ENCODE assay signal across 23 mouse cellular contexts in genomic region chr16:92705564-92706458, GRCm38 (mm10).
DNase-seq lines count a peak whose midpoint lies in the region; ATAC-seq lines count a peak whose summit lies in the region.
"Had no signal": no experiment of that assay in that cellular context is flagged by ENCODE, and none has a peak within 500 bp of the region (broad histone marks: within the 10 kb centered on the region; RNA-seq: fewer than 3 reads in every experiment).

No protein-coding gene starts in this region.

- peak; percentile 41 for DNase-seq in kidney, postnatal 10 days
- peak; percentile 16 for DNase-seq in right cerebral cortex, postnatal 4 days
- DNase-seq in right cerebral cortex, adult 2 months (ENCODE audit: low spot score in 2 of 2) = no peak
- no peak for DNase-seq in spleen, postnatal 14 days (ENCODE audit: low spot score in 2 of 2)
- DNase-seq in heart, adult 8-10 months (ENCODE audit: low spot score) = no peak
- DNase-seq in left cerebral cortex, adult 9 months (ENCODE audit: low spot score in 2 of 2) = no peak
- DNase-seq: gastrocnemius, postnatal 25 days; heart, adult 2 months; kidney, adult 2 months; layer of hippocampus, adult 9-11 months; liver, postnatal 0 days; right cerebral cortex, adult 18-20 months; thymus, adult 2 months had no signal

- H3K4me1 ChIP-seq in kidney, embryonic 14.5 days (ENCODE audit: control insufficient read depth, insufficient read depth, low read length) = no peaks in the 10 kb centered on the region; the same call in 1 of the 2 replicates
- peaks cover 26% of the 10 kb centered on the region for H3K4me1 ChIP-seq in embryonic facial prominence, embryonic 15.5 days
- H3K4me1 ChIP-seq: forebrain, embryonic 13.5 days; heart, embryonic 15.5 days; midbrain, embryonic 12.5 days had no signal

- H3K9ac ChIP-seq in kidney, embryonic 14.5 days (ENCODE audit: low read depth, low read length) = no peak overlapping the region
- no peak overlapping the region for H3K9ac ChIP-seq in embryonic facial prominence, embryonic 15.5 days
- H3K9ac ChIP-seq: forebrain, embryonic 13.5 days; heart, embryonic 15.5 days; limb, embryonic 12.5 days; liver, postnatal 0 days; midbrain, embryonic 12.5 days; neural tube, embryonic 12.5 days had no signal

- no peak overlapping the region for H3K4me3 ChIP-seq in kidney, embryonic 14.5 days (ENCODE audit: low read length)
- no peak overlapping the region for H3K4me3 ChIP-seq in embryonic facial prominence, embryonic 15.5 days (replicated peaks)
- H3K4me3 ChIP-seq: forebrain, embryonic 13.5 days; heart, adult 2 months; heart, embryonic 15.5 days; left cerebral cortex, adult 2 months; limb, embryonic 12.5 days; midbrain, embryonic 12.5 days; neural tube, embryonic 12.5 days had no signal

- ATAC-seq in kidney, embryonic 14.5 days (ENCODE audit: low FRiP score, low TSS enrichment) = no peak
- ATAC-seq in embryonic facial prominence, embryonic 15.5 days (ENCODE audit: insufficient number of reproducible peaks, low FRiP score, low TSS enrichment, low read depth) = no peak
- ATAC-seq: forebrain, embryonic 13.5 days; hindbrain, postnatal 0 days; liver, postnatal 0 days had no signal

- no peak overlapping the region for H3K27ac ChIP-seq in kidney, embryonic 14.5 days (ENCODE audit: low read depth, low read length)
- H3K27ac ChIP-seq in embryonic facial prominence, embryonic 15.5 days (replicated peaks) = peak overlapping the region; percentile 39; the same call in 1 of the 2 replicates
- H3K27ac ChIP-seq: forebrain, embryonic 13.5 days; heart, adult 2 months; heart, embryonic 15.5 days; hindbrain, postnatal 0 days; left cerebral cortex, adult 2 months; limb, embryonic 12.5 days; midbrain, embryonic 12.5 days; neural tube, embryonic 12.5 days had no signal

- H3K4me2 ChIP-seq in kidney, embryonic 14.5 days (replicated peaks; ENCODE audit: low read depth, low read length) = no peak overlapping the region
- no peak overlapping the region for H3K4me2 ChIP-seq in embryonic facial prominence, embryonic 15.5 days (replicated peaks)
- H3K4me2 ChIP-seq: forebrain, embryonic 13.5 days; heart, embryonic 15.5 days; limb, embryonic 12.5 days; midbrain, embryonic 12.5 days; neural tube, embryonic 12.5 days had no signal

- no peaks in the 10 kb centered on the region for H3K9me3 ChIP-seq in kidney, embryonic 14.5 days (ENCODE audit: control insufficient read depth, low read length)
- no peaks in the 10 kb centered on the region for H3K9me3 ChIP-seq in embryonic facial prominence, embryonic 15.5 days (replicated peaks)
- H3K9me3 ChIP-seq: forebrain, embryonic 13.5 days; heart, embryonic 15.5 days; limb, embryonic 12.5 days; midbrain, embryonic 12.5 days; neural tube, embryonic 12.5 days had no signal

- peaks cover 8% of the 10 kb centered on the region for H3K27me3 ChIP-seq in kidney, embryonic 14.5 days (ENCODE audit: control insufficient read depth, insufficient read depth, low read length)
- H3K27me3 ChIP-seq in embryonic facial prominence, embryonic 15.5 days = peaks cover under 1% of the 10 kb centered on the region; the same call in 1 of the 2 replicates
- H3K27me3 ChIP-seq: CH12.LX had no signal

- 49% methylated on average over 7 of the region's 7 CpGs for WGBS in kidney, embryonic 14.5 days
- 38% methylated on average over 7 of the region's 7 CpGs for WGBS in embryonic facial prominence, embryonic 15.5 days

- H3K36me3 ChIP-seq in kidney, embryonic 14.5 days (ENCODE audit: control insufficient read depth, insufficient read depth, low read length) = no peaks in the 10 kb centered on the region
- no peaks in the 10 kb centered on the region for H3K36me3 ChIP-seq in embryonic facial prominence, embryonic 15.5 days
- H3K36me3 ChIP-seq: heart, embryonic 15.5 days; limb, embryonic 12.5 days; midbrain, embryonic 12.5 days; neural tube, embryonic 12.5 days had no signal

Comparison
In these comparisons a context has a peak if more than half of its experiments do, and no peak if none do; other contexts are left out.
1. DNase-seq: peak in kidney, postnatal 10 days (single experiment) and right cerebral cortex, postnatal 4 days (single experiment); none in right cerebral cortex, adult 2 months (0 of 2), spleen, postnatal 14 days (0 of 2), heart, adult 8-10 months (single experiment) and left cerebral cortex, adult 9 months (0 of 2).